Mouse (Mus musculus) thymus, postnatal 25 days (tissue): ENCODE measurements around the gene Stox2.
A peak's percentile ranks its signal among the peaks of the same experiment; 100 is the strongest.

Source experiments
- DNase-seq: peaks from one replicate; pipeline ENCODE4 v3.0.0; 2022

Gene Stox2

DNA sequence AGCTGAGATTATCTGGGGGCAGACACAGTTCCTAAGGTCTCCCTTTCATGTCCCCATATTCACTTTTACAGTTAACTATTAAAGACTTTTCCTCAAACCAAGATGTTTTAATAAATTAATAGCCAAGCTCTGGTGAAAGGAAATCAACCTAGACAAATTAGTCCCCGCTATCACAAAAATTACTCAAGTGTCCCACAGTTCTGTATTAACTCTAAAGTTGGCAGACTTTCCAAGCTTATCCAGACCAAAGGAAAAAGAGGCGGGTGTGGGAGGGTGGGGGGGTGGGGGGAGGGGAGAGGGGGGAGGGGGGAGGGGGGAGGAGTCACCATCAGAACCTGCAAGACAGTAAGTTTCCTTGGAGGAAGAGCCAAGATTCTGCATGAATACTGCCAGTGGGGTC, 41.3 kb downstream of the Stox2 start:
- DNase-seq: no peak

DNA sequence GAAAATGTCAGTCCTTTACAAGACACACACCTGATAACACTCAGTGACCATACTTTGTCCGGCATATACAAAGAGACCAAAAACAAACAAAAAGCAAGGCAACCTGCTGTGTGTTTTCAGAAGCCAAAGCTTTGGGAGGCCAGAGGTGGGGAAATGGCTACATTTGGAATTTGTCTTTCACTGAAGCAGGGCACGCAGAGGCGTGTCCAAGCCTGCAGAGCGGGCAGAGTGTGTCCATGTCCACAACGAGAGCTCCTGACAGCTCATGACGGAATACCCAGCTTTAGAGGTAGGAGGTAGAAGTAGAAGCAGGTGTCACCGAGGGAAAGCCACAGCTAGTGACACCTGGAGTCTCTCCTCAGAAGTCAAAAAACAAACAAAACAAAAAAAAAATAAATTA, 53.2 kb downstream of the Stox2 start:
- no peak for DNase-seq

DNA sequence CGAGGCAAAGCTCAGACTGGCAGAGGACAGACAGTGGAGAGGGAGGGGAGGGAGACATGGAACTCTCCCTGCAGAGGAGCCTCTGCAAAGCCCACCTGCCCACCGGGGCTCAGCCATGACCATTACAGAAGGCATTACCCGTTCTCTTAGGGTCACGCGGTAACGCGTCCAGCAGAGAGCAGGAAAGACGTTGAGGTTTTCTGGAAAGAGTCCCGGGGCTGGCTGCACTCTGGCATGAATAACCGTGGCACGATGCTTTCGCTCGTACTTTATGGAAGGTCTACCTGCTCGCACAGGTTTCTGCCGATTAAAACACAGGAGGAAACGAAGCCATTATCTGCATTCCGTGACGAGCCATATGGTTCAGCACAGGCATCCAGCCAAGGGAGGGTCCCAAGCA, 53.9 kb downstream of the Stox2 start:
- DNase-seq: no peak

DNA sequence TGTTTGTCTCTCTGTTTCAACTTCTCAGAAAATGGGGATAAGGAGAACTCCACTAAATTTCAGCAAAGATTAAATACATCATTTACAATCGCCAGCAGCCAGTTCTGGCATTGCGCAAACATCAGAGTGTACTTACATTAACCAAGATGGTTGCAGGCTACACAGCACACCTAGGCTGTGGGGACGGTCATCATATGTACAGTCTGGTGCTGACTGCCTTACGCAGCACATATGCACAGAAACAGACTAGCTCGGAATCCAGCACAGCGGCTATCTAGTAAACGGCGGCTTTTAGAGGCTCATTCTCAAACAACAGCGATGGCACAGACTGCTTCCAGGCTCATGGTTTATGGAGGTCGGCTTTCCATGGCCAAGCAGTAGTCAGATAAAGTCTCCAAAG, 54.3 kb downstream of the Stox2 start:
- no peak for DNase-seq

DNA sequence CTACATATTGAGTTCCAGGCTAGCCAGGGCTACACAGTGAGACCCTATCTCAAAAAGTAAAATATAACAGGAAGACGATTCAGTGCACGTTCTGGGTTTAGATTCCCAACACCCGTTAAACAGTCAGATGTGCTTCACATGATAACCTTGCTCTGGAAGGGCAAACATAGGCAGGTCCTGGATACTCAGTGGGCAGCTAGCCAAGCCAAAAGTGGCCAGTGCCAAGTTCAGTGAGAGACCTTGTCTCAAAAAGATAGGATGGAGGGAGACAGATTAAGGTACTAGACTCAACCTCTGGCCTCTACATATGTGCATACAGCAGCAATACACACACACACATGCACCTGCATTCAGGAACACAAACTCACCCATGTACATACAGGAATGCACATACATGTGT, 56.7 kb downstream of the Stox2 start:
- DNase-seq: no peak

DNA sequence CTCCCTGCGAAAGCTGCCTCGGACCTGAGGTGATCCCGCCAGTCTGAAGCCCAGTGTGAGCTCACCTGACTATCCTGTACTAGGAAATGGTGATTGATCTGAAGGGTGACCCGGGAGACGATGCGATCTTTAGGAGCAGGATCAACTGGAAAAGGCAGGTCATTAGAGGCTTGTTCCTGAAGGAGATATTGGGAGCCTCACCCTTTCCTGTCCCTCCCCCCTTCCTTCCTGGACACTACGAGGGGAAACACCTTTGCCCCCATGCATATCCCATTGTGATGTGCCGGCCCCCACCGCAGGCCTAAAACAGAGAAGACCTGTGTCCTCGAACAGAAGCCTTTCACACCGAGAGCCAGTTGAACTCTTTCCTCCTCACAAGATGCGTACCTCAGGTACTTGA, 58.0 kb downstream of the Stox2 start:
- no peak for DNase-seq

DNA sequence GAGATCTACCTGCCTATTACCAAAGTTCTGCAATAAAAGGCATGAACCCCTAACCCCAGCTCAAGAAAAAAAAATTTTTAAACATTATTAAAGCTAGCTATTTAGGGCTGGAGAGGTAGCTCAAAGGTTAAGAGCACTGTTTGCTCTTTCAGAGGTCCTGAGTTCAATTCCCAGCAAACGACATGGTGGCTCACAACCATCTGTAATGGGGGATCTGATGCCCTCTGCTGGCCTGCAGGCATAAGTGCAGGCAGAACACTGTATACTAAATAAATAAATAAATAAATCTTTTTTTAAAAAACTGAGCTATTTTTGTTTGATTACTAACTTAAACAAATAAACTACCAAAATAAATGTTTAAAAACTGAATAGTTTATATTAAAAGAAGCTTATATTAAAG, 60.4 kb downstream of the Stox2 start:
- DNase-seq: no peak

DNA sequence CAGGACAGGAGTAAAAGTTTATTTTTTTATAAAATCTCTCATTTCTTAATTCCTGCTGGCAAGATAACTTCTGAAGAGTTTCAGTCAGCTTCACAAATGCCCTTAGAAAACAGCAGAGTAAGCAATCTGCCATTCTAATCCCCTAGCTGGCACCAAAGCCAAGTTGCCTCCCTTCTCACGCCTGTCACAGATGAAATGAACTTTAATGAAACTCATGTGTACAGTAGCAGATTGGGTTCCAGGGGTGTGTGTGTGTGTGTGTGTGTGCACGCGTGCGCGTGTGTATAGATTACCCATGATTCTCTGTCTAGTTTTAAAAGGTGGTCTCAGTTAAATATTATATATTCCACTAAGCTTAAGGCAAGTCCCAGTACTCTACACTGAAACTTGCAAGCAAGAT, 62.0 kb downstream of the Stox2 start:
- no peak for DNase-seq

DNA sequence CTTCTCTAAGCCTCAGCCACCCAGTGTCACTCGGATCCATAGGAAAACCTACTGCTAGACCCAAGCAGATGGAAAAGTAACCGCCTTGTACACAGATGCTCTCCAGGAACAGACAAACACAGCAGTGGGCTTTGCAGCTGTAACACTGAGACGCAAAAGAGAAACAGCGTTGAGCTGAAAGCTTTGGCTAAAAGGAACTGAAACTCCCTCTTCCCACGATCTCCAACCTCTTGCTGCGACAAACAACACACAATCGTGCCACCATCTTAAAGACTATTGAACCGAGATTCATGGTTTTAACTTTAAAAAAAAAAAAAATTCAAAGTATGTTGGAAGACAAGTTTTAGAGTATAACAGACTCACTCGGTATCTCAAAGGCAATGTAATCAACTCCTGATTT, 62.5 kb downstream of the Stox2 start:
- DNase-seq: no peak

DNA sequence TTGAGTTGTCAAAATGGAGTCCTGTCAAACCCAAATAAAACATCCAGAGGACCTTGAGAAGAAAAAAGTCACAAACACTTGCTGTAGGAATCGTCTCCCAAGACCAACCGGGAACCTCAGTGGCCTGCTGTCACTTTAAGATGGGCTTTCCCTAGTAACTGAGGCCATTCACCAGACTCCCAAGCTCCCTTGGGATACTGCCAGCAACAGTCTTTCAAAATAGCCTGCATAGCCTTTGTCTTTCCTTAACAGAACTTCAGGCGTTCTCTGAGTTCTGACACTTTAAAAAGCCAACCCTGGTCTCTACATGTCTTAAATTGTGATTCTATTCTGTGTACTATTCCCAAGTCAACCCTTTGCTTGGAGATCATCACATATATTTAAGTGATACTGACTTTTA, 64.9 kb downstream of the Stox2 start:
- DNase-seq: no peak

DNA sequence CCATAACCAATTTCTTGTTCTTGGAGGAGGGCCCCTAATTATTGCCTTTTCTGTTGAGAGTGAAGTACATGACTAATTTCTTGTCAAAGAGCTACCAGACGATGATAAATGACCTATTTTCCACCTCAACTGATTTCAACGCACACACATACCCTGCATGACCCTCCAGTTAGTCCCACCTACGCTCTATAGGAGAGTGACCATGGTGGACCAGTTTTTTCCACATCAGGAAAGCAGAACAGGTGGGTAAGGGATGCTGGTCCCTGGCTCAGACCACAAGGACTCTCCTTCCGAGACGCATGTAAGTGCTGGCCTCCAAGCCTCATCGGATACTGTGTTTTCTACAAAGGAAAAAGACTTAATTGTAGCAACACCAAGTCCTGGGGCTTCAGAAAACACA, 65.4 kb downstream of the Stox2 start:
- DNase-seq: no peak

DNA sequence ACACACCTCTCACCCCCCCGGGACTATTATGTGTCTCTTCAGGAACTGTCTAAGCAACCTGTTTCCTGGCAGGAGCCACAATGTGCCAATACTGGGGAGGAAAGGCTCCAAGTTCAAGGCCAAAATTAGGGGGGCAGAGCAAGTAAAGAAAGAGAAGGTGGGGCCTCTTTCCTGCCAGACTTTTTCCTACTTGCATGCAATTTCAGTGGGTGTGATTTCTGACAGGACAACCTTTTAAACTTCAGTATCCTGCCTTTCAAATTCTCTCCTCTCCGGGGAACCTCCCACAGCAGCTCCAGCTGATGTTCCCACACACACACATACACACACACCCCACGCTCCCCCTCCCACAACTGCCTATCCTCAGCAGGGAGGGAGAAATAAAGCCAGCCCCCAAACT, 66.1 kb downstream of the Stox2 start:
- DNase-seq: no peak

DNA sequence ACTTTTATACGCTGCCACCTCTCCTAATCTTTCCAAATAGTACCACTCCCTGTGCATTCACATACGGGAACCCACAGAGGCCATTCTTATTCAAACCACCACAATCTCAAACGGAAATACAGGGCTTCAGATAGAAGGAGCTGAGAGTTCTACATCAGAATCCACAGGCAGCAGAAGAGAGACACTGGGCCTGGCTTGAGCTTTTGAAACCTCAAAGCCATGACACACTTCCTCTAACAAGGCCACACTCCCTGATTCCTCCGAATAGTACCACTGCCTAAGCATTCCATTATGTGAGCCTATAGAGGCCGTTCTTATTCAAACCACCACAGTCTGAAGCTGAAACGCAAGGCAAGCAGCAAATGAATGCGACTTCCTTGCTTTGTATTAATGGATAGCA, 69.5 kb downstream of the Stox2 start:
- DNase-seq: no peak

DNA sequence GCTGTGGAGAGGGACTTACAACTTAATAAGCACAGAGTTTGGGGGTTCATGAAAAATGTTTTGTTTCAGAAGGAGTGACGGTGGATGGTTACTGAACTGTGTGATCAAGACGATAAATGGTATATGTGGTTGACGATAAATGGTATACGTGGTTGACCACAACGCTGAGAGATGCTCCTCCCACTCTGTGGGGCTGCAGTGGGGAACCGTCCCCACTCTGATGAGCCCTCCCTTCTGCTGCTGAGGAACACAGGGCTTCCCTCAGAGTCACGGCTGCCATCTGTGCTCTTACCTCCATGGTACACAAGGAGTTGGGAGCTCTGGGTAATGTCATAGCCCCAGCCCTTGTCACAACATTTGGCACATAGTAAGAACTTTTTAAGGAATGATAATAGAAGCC, 72.4 kb downstream of the Stox2 start:
- DNase-seq: no peak

DNA sequence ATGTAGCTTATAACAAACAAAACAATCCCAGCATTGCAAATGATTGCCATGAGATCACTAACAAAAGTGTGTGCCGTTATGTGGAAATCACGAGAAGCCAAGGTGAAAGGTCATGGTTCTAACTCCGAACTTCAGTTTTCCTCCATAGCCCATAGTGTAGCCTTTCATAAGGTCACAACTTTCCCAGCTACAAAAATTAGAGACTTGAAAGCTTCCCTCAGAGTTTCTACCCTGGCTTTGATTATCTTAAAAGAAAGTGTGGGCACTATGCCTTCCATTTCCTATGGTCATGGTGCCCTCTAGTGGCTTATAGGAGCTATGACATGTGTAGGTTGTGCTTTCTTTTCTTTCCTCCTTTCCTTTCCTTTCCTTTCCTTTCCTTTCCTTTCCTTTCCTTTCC, 74.6 kb downstream of the Stox2 start:
- DNase-seq: no peak

DNA sequence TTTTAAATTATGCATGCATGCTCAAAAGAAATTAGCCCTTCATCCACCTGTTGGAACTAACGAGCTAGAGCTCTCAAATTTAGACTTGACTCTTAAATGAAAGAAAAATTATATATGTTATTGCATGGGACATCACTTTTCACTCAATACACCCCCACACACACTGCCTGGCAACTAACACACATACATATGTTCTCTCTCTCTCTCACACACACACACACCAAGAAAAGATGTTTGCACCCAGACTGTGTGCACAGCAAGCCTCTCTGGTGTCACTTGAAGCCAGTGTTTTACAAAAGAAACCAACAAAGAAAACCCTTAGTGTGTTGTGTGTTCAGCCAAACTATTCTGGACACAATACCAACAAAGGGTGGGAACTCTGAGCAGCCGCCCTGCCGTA, 75.1 kb downstream of the Stox2 start:
- DNase-seq: no peak

DNA sequence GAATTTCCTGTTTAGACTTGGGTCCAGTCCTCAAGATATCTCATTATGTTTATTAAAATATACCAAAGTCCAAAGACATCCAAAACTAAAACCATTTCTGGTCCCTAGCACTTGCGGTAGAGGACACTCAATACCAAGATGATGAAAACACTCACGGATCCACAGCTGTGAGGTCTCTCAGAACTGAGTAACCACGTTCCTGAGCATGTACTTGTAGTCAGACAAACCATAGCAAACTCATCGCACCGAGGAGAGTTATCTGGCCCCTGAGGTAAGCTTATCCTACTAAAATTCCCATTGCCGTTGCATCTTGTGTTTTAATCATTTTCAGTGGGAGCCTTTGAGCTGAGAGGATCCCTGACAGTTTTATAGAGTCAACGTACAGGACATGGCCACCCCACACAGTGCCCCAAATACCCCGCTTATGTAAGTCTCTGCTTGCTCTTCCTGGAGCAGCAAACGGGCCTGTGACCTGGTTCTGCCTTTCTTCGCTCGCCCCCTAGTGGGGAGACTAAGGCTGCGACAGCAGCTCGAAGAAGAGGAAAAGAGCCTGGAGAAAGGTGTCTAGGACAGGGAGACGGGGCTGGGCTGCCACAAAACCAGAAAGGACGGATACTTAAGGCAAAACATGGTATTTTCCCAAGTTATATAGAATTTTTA, 75.6 kb downstream of the Stox2 start:
- DNase-seq: peak; percentile 75

DNA sequence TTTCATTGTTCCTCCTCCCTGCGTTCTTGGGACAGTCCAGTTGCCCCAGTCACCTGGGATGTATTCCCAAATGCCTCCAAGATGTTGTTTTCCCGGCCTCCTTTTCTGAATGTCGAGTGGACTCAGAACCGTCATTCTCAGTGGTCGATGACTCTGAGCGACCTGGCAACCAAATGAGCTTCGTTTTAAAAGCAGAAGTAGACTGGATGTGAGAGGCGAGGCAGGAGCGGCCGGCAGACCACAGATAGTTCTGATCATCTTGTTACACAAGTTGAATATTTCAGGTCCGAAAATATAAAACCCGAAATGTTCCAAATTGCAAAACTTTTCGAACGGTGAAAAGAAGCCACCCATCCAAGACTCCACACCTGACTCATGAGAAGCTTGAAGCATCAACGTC, 76.2 kb downstream of the Stox2 start:
- DNase-seq: no peak

DNA sequence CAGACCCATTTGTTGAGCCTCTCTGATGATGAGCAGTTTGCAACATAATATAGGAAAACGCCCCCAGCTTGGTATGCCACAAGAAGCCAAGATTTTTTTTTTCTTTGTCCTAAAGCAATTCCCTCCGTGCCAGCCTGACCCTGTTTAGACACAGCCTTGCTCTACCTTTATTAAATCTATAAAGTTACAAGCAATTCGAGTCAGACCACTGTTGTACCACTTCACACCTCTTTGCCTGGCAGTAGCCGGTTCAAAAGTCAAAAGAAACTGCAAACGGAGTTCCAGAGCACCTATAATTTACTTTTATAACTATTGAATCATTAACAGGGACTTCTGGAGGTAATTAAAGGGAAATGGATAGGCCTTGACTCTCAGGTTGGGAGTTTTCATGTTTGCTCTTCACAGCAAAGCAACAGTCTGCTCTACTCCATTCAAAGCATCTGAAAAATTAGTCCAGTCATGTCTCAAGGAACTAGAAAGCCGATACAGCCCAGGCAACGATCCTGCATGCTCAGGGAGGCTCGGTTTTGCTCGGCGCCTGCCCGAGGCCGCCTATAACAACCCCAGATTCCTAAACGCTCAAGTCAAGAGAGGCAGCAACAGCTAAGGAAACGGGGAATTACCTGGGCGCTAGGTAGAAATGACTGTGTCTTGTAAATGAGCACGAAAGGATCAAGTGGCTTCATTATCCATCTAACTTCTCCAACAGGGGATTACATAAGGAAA, 77.0 kb downstream of the Stox2 start:
- DNase-seq: no peak

DNA sequence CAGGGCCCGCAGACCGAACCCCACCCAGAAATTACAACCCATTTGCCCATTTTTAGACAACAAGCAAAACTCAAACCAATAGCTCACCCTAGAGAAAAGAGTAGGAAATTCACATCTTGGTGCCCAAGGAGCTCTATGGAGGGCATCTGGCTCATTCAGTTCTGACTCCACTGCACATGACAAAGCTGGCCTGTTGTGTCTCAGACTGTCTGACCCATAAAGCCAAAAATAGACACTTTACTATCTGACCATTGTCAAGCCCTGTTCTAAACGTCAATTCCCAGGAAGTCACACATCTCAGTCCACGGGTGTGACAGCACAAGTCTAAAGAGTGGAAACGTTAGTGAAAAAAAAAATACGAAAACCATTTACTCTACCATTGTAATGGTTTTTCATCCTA, 79.1 kb downstream of the Stox2 start:
- DNase-seq: no peak

DNA sequence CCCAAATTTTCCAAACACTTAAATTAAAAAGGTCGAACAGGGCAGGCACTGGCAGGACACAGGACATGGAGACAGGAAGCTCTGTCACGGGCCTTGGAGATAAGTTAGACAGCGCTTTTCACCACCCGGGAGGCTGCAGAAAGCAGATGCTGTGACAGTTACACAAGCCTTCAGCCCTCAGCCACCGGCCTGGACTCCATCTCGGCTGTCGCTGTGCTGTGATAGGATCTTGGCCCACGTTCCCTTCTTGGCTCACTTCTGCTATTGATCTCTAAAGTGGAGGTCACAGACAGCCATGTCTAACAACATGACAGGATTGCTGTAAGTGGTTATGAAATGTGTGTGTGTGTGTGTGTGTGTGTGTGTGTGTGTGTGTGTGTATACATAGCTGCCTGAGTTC, 82.9 kb downstream of the Stox2 start:
- no peak for DNase-seq

DNA sequence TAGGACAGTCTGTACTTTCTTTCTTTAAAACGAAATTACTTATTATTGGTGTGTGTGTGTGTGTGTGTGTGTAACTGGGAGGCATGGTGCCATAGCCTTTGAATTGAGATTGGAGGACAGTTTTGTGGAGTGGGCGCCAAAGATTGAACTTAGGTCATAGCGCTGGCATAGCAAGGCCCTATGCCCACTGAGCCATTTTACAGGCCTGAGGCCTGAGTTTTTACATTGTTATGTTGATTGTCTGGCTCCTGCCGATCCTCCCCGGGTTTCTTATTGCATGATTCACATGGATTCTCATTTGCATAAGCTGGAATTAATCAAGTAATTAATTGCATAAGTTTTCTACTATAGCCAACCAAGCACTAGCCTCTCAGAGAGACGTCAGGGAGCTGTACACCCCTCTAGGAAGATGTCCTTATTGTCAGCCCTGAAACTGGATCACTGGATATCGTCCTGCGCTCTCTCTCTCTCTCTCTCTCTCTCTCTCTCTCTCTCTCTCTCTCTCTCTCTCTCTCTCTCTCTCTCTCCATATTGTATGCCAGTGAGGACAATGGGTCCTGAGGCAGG, 90.7 kb downstream of the Stox2 start:
- no peak for DNase-seq

DNA sequence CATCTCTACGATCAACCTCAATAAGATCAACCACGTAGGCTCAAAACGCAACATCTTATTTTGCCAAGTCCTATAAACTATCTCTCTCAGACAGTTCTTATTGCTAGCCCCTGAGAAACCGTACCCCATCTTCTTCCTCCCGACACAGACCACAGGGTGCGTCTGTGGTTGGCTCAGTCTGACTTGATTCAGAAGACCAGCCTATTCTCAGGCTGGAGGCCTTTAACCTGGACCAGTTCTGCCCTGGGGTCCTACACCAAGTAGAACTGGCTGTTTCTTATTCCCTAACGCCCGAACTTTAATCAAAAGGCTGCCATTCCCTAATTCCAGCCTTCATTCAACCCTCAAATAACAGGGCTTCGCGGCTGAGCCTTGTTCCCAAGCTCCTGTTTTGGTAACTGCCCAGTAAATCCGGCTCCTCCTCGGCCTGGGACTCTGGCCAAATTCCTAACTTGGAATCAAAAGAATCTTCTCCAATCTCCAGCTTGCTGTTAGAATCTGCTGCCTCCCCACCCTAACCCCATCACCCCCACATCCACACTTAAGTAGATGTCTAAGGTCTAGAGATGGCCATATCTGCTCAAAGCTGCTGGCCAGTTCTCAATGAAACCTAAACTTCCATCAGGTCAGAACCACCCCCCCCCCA, 91.5 kb downstream of the Stox2 start:
- DNase-seq: no peak
